Mouse (Mus musculus) heart, embryonic 11.5 days (tissue): Measurements from ENCODE around the gene Draxin. TPM values are rescaled to one million over a fixed set of nuclear protein-coding genes. Genes with fewer than 3 reads are reported as not detected.

Source experiments
- ATAC-seq: fragments of 200-750 bp; cut with Nextera tagmentation; replicated peaks from 2 replicates; pipeline ENCODE4 v1.8.0; 2017; ENCODE audit warnings: moderate library complexity; ENCODE audit not compliant: insufficient number of reproducible peaks, low FRiP score, low TSS enrichment
- H3K27ac ChIP-seq: fragments of 300-500 bp; sonication (generic); 2 replicates; pipeline ENCODE4 v1.5.1; 2014; ENCODE audit warnings: mild to moderate bottlenecking, low read depth, low read length
- H3K27me3 ChIP-seq: fragments of 300-500 bp; sonication (generic); 2 replicates; pipeline ENCODE4 v1.6.1; 2014; ENCODE audit warnings: mild to moderate bottlenecking, low read length, mixed read lengths; ENCODE audit not compliant: control insufficient read depth, insufficient read depth
- H3K36me3 ChIP-seq: fragments of 300-500 bp; sonication (generic); 2 replicates; pipeline ENCODE4 v1.6.1; 2014; ENCODE audit warnings: mild to moderate bottlenecking, low read length, moderate library complexity, mixed read lengths; ENCODE audit not compliant: control insufficient read depth, insufficient read depth
- H3K4me1 ChIP-seq: fragments of 300-500 bp; sonication (generic); 2 replicates; pipeline ENCODE4 v1.6.1; 2014; ENCODE audit warnings: low read length; ENCODE audit not compliant: control insufficient read depth, insufficient read depth
- H3K4me2 ChIP-seq: fragments of 300-500 bp; sonication (generic); 2 replicates; pipeline ENCODE4 v1.6.1; 2014; ENCODE audit warnings: mild to moderate bottlenecking, moderate library complexity
- H3K4me3 ChIP-seq: fragments of 300-500 bp; sonication (generic); 2 replicates; pipeline ENCODE4 v1.5.1; 2014; ENCODE audit warnings: low read depth, low read length
- H3K9ac ChIP-seq: fragments of 300-500 bp; sonication (generic); 2 replicates; pipeline ENCODE4 v1.6.1; 2014; ENCODE audit warnings: mild to moderate bottlenecking, low read depth, low read length, moderate library complexity
- H3K9me3 ChIP-seq: fragments of 300-500 bp; sonication (generic); replicated peaks from 2 replicates; pipeline ENCODE4 v1.6.1; 2016; ENCODE audit warnings: low read length; ENCODE audit not compliant: control insufficient read depth
- WGBS: fragments of 180-500 bp; shearing (Covaris S2); extraction: QIAGEN DNeasy Blood & Tissue Kit; methylation state at CpG from one replicate; pipeline ENCODE4 v1.1.7; 2014; ENCODE audit not compliant: insufficient replicate concordance; 5-methylcytosine and 5-hydroxymethylcytosine counted together
- polyA plus RNA-seq: library from polyadenylated mRNA; unstranded; fragments of >200 nt; fragmentation: Nextera tagmentation; extraction: Ambion mirVana; gene quantifications from 2 replicates; pipeline ENCODE4 v1.2.1, GENCODE M21; 2014

The Draxin gene
- polyA plus RNA-seq, 1 experiment from 2014 or later: 0.16 TPM

GRCm38 (mm10) chr4:148115467-148115866 is 15.0 kb downstream of the Draxin start:
- 7% methylated on average over 15 of the region's 15 CpGs for WGBS
- Histone ChIP-seq H3K9ac (0 out of 2 replicates have a peak overlapping the region, but pooled peaks have one; percentile 2), H3K4me2 (peak overlapping the region; percentile 34), H3K4me3 (no peak overlapping the region), H3K27me3 (peaks cover 7% of the 10 kb centered on the region), H3K36me3 (no peaks in the 10 kb centered on the region), H3K4me1 (peaks cover 4% of the 10 kb centered on the region; the same call in 1 of the 2 replicates), H3K27ac (no peak overlapping the region), H3K9me3 (no peaks in the 10 kb centered on the region)
- no peak for ATAC-seq

GRCm38 (mm10) chr4:148114758-148115391 is 15.6 kb downstream of the Draxin start:
- peak overlapping the region; percentile 34 for H3K4me2 ChIP-seq
- peaks cover 4% of the 10 kb centered on the region for H3K4me1 ChIP-seq
- no peaks in the 10 kb centered on the region for H3K36me3 ChIP-seq
- 6% methylated on average over 15 of the region's 15 CpGs for WGBS
- H3K9ac ChIP-seq: 0 out of 2 replicates have a peak overlapping the region, but pooled peaks have one; percentile 2
- peaks cover 7% of the 10 kb centered on the region for H3K27me3 ChIP-seq
- no peak overlapping the region for H3K27ac ChIP-seq
- no peak overlapping the region for H3K4me3 ChIP-seq
- ATAC-seq: 0 out of 2 replicates have a peak, but pooled peaks have one; percentile 36
- no peaks in the 10 kb centered on the region for H3K9me3 ChIP-seq

GRCm38 (mm10) chr4:148112519-148112918 is 18.0 kb downstream of the Draxin start:
- Histone ChIP-seq H3K9me3 (no peaks in the 10 kb centered on the region), H3K9ac (no peak overlapping the region), H3K27me3 (peaks cover 7% of the 10 kb centered on the region), H3K27ac (no peak overlapping the region), H3K4me3 (no peak overlapping the region), H3K4me1 (peaks cover 13% of the 10 kb centered on the region), H3K4me2 (no peak overlapping the region), H3K36me3 (no peaks in the 10 kb centered on the region)
- no peak for ATAC-seq
- WGBS: 79% methylated on average over 12 of the region's 12 CpGs

GRCm38 (mm10) chr4:148109215-148109614 is 21.3 kb downstream of the Draxin start:
- 40% methylated on average over 5 of the region's 5 CpGs for WGBS
- Histone ChIP-seq H3K27ac (no peak overlapping the region), H3K4me2 (no peak overlapping the region), H3K9ac (no peak overlapping the region), H3K4me1 (peaks cover 14% of the 10 kb centered on the region), H3K9me3 (no peaks in the 10 kb centered on the region), H3K27me3 (no peaks in the 10 kb centered on the region; the same call in 1 of the 2 replicates), H3K4me3 (no peak overlapping the region), H3K36me3 (no peaks in the 10 kb centered on the region)
- no peak; the same call in 1 of the 2 replicates for ATAC-seq

GRCm38 (mm10) chr4:148108565-148109100 is 21.9 kb downstream of the Draxin start:
- H3K9ac ChIP-seq: no peak overlapping the region
- H3K27me3 ChIP-seq: no peaks in the 10 kb centered on the region; the same call in 1 of the 2 replicates
- H3K4me1 ChIP-seq: peaks cover 14% of the 10 kb centered on the region
- no peak overlapping the region for H3K27ac ChIP-seq
- no peak overlapping the region for H3K4me2 ChIP-seq
- no peak for ATAC-seq
- H3K4me3 ChIP-seq: no peak overlapping the region
- no peaks in the 10 kb centered on the region for H3K36me3 ChIP-seq
- no peaks in the 10 kb centered on the region for H3K9me3 ChIP-seq
- WGBS: 42% methylated on average over 7 of the region's 7 CpGs

- no peak overlapping the region; the same call in 1 of the 2 replicates for H3K4me2 ChIP-seq
- peaks cover 14% of the 10 kb centered on the region for H3K4me1 ChIP-seq
- no peaks in the 10 kb centered on the region; the same call in 1 of the 2 replicates for H3K27me3 ChIP-seq
- H3K4me3 ChIP-seq: no peak overlapping the region
- no peaks in the 10 kb centered on the region for H3K9me3 ChIP-seq
- no peak overlapping the region for H3K9ac ChIP-seq
- H3K27ac ChIP-seq: no peak overlapping the region
- no peak; the same call in 1 of the 2 replicates for ATAC-seq
- H3K36me3 ChIP-seq: no peaks in the 10 kb centered on the region
- 43% methylated on average over 22 of the region's 22 CpGs for WGBS
Measured at GRCm38 (mm10) chr4:148107621-148108291, 22.7 kb downstream of the Draxin start.

GRCm38 (mm10) chr4:148104146-148104545 is 26.4 kb downstream of the Draxin start:
- Histone ChIP-seq H3K4me3 (no peak overlapping the region), H3K9me3 (no peaks in the 10 kb centered on the region), H3K4me1 (peaks cover 14% of the 10 kb centered on the region), H3K9ac (no peak overlapping the region), H3K27ac (no peak overlapping the region), H3K36me3 (no peaks in the 10 kb centered on the region), H3K27me3 (0 out of 2 replicates have a peak, but pooled peaks cover 5% of the 10 kb centered on the region), H3K4me2 (no peak overlapping the region)
- 81% methylated on average over 3 of the region's 3 CpGs for whole genome bisulfite sequencing
- ATAC-seq: no peak

- no peaks in the 10 kb centered on the region for H3K9me3 ChIP-seq
Measured at GRCm38 (mm10) chr4:148101801-148102527, 28.5 kb downstream of the Draxin start.

More at GRCm38 (mm10) chr4:148101801-148102527, 28.5 kb downstream of the Draxin start:
- Histone ChIP-seq H3K36me3 (no peaks in the 10 kb centered on the region), H3K4me2 (peak overlapping the region; percentile 65), H3K4me3 (peak overlapping the region; percentile 32), H3K27me3 (0 out of 2 replicates have a peak, but pooled peaks cover 5% of the 10 kb centered on the region), H3K27ac (no peak overlapping the region), H3K4me1 (peaks cover 7% of the 10 kb centered on the region), H3K9ac (peak overlapping the region; percentile 67)
- 0 out of 2 replicates have a peak, but pooled peaks have one; percentile 23 for ATAC-seq
- WGBS: 17% methylated on average over 29 of the region's 29 CpGs
